Mouse (Mus musculus): ENCODE data around the gene Tex264.

- TF ChIP-seq POLR2A (IDR thresholded peaks at IDR 0.05; ENCODE audit: low read depth, low read length): no peak
- TF ChIP-seq CTCF (IDR thresholded peaks at IDR 0.05; ENCODE audit: extremely low read depth, insufficient read length, insufficient replicate concordance, low read depth, low read length): no peak
These were observed 33.0 kb downstream of the Tex264 start for GRCm38 (mm10) chr9:106652720-106653119.
